Mouse (Mus musculus): ENCODE results near the gene Mlec.

Mlec gene

GRCm38 (mm10) chr5:115158040-115158983, at the start of gene Mlec:
Gene Mlec (minus strand): TSS chr5:115158179.
- peak; percentile 97 to 99 for DNase-seq (ENCODE audit: low spot score in 2 of 2)

GRCm38 (mm10) chr5:115207244-115207643, 49.3 kb upstream of the Mlec start:
- DNase-seq (ENCODE audit: low spot score in 2 of 2): no peak

GRCm38 (mm10) chr5:115204562-115205311, 46.8 kb upstream of the Mlec start:
- peak in 1 of 2 experiments; percentile 27 for DNase-seq (ENCODE audit: low spot score in 2 of 2)

- DNase-seq (ENCODE audit: low spot score in 2 of 2): peak in 1 of 2 experiments; percentile 9
Observed at GRCm38 (mm10) chr5:115203735-115204561, 46.0 kb upstream of the Mlec start.

GRCm38 (mm10) chr5:115194626-115195221, 36.7 kb upstream of the Mlec start:
- DNase-seq (ENCODE audit: low spot score in 2 of 2): no peak

- no peak for DNase-seq (ENCODE audit: low spot score in 2 of 2)
Observed at GRCm38 (mm10) chr5:115193669-115194625, 36.0 kb upstream of the Mlec start, which contains the start of gene Cabp1. Gene Cabp1 (minus strand): TSS chr5:115194381.

- peak; percentile 60 to 63 for DNase-seq (ENCODE audit: low spot score in 2 of 2)
Observed at GRCm38 (mm10) chr5:115193226-115193625, 35.2 kb upstream of the Mlec start.

- DNase-seq (ENCODE audit: low spot score in 2 of 2): no peak
Observed at GRCm38 (mm10) chr5:115192828-115193195, 34.8 kb upstream of the Mlec start.

- no peak for DNase-seq (ENCODE audit: low spot score in 2 of 2)
Observed at GRCm38 (mm10) chr5:115191880-115192827, 34.2 kb upstream of the Mlec start.

GRCm38 (mm10) chr5:115190081-115190480, 32.1 kb upstream of the Mlec start:
- DNase-seq (ENCODE audit: low spot score in 2 of 2): no peak

- DNase-seq (ENCODE audit: low spot score in 2 of 2): no peak
Observed at GRCm38 (mm10) chr5:115188824-115189223, 30.8 kb upstream of the Mlec start.

- peak; percentile 83 to 94 for DNase-seq (ENCODE audit: low spot score in 2 of 2)
Observed at GRCm38 (mm10) chr5:115187188-115188131, 29.5 kb upstream of the Mlec start.

GRCm38 (mm10) chr5:115186371-115187073, 28.5 kb upstream of the Mlec start:
- no peak for DNase-seq (ENCODE audit: low spot score in 2 of 2)

- DNase-seq (ENCODE audit: low spot score in 2 of 2): peak; percentile 38 to 66
Observed at GRCm38 (mm10) chr5:115184726-115185125, 26.7 kb upstream of the Mlec start.

- DNase-seq (ENCODE audit: low spot score in 2 of 2): no peak
Observed at GRCm38 (mm10) chr5:115183482-115183881, 25.5 kb upstream of the Mlec start.

GRCm38 (mm10) chr5:115182925-115183324, 24.9 kb upstream of the Mlec start:
- no peak for DNase-seq (ENCODE audit: low spot score in 2 of 2)
